Mouse (Mus musculus) kidney, postnatal 0 days (tissue): ENCODE results near the gene Gbp2b. TPM values are rescaled to one million over a fixed set of nuclear protein-coding genes. Genes with fewer than 3 reads are reported as not detected.
A peak's percentile ranks its signal among the peaks of the same experiment; 100 is the strongest.
"Not testable (repeated sequence)": the region's sequence is repeated elsewhere in the genome, so short reads cannot be mapped to it uniquely, and the experiment has no call there.

Experiments
- ATAC-seq: fragments of 200-750 bp; cut with Nextera tagmentation; replicated peaks from 2 replicates; pipeline ENCODE4 v1.8.0; 2017; ENCODE audit warnings: low read depth, moderate number of reproducible peaks, moderate TSS enrichment, moderate library complexity; ENCODE audit not compliant: low FRiP score
- DNase-seq: peaks from one replicate; pipeline ENCODE4 v3.0.0-alpha.2; 2016; ENCODE audit warnings: low spot score
- H3K27ac ChIP-seq: fragments of 300-500 bp; sonication (generic); 2 replicates; pipeline ENCODE4 v1.5.1; 2014; ENCODE audit warnings: mild to moderate bottlenecking
- H3K27me3 ChIP-seq: fragments of 300-500 bp; sonication (generic); 2 replicates; pipeline ENCODE4 v1.6.1; 2014; ENCODE audit warnings: low read length, mixed read lengths; ENCODE audit not compliant: insufficient read depth
- H3K36me3 ChIP-seq: fragments of 300-500 bp; sonication (generic); 2 replicates; pipeline ENCODE4 v1.6.1; 2014; ENCODE audit warnings: low read length, mixed read lengths; ENCODE audit not compliant: insufficient read depth
- H3K4me1 ChIP-seq: fragments of 300-500 bp; sonication (generic); replicated peaks from 2 replicates; pipeline ENCODE4 v1.6.1; 2014; ENCODE audit warnings: antibody characterized with exemption, low read length, mixed read lengths; ENCODE audit not compliant: insufficient read depth
- H3K4me2 ChIP-seq: fragments of 300-500 bp; sonication (generic); 2 replicates; pipeline ENCODE4 v1.6.1; 2014; ENCODE audit warnings: mild to moderate bottlenecking, low read length, moderate library complexity, mixed read lengths
- H3K4me3 ChIP-seq: fragments of 300-500 bp; sonication (generic); replicated peaks from 2 replicates; pipeline ENCODE4 v1.5.1; 2014; ENCODE audit warnings: low read depth, low read length
- H3K9ac ChIP-seq: fragments of 300-500 bp; sonication (generic); 2 replicates; pipeline ENCODE4 v1.6.1; 2014; ENCODE audit warnings: low read depth, low read length
- H3K9me3 ChIP-seq: fragments of 300-500 bp; sonication (generic); replicated peaks from 2 replicates; pipeline ENCODE4 v1.6.1; 2016; ENCODE audit warnings: low read length, inconsistent platforms, mixed read lengths
- CTCF ChIP-seq: IDR thresholded peaks from 2 replicates; pipeline ENCODE4 v1.5.1; 2016; ENCODE audit warnings: antibody characterized with exemption, low read depth, mild to moderate bottlenecking, moderate library complexity
- WGBS: fragments of 180-500 bp; shearing (Covaris S2); extraction: QIAGEN DNeasy Blood & Tissue Kit; methylation state at CpG from one replicate; pipeline ENCODE4 v1.1.7; 2014; 5-methylcytosine and 5-hydroxymethylcytosine counted together
- polyA plus RNA-seq: library from polyadenylated mRNA; unstranded; fragments of >200 nt; fragmentation: Nextera tagmentation; extraction: Ambion mirVana; gene quantifications from 2 replicates; pipeline ENCODE4 v1.2.1, GENCODE M21; 2015

The Gbp2b gene
- polyA plus RNA-seq, 1 experiment from 2014 or later, result 0.04 TPM

GRCm38 (mm10) chr3:142560296-142560948 lies 34.2 kb upstream of the Gbp2b start:
- Histone ChIP-seq H3K9me3 (no peaks in the 10 kb centered on the region), H3K36me3 (no peaks in the 10 kb centered on the region), H3K27me3 (no peaks in the 10 kb centered on the region), H3K9ac (peak overlapping the region; percentile 24; the same call in 1 of the 2 replicates), H3K4me3 (peak overlapping the region; percentile 44), H3K4me2 (peak overlapping the region; percentile 72), H3K27ac (peak overlapping the region; percentile 71), H3K4me1 (no peaks in the 10 kb centered on the region)
- 5% methylated on average over 12 of the region's 12 CpGs for WGBS
- TF ChIP-seq CTCF, result peak; percentile 99
- DNase-seq (peak; percentile 89), ATAC-seq (peak; percentile 82)

GRCm38 (mm10) chr3:142561045-142561646 lies 33.5 kb upstream of the Gbp2b start:
- no peaks in the 10 kb centered on the region for H3K27me3 ChIP-seq
- H3K4me3 ChIP-seq, result peak overlapping the region; percentile 44; the same call in 1 of the 2 replicates
- no peaks in the 10 kb centered on the region for H3K9me3 ChIP-seq
- H3K4me1 ChIP-seq, result no peaks in the 10 kb centered on the region
- H3K36me3 ChIP-seq, result no peaks in the 10 kb centered on the region
- no peak overlapping the region for H3K27ac ChIP-seq
- no peak overlapping the region for H3K9ac ChIP-seq
- no peak for DNase-seq
- 87% methylated on average over 14 of the region's 14 CpGs for WGBS
- no peak for ATAC-seq
- peak overlapping the region; percentile 72 for H3K4me2 ChIP-seq
- TF ChIP-seq CTCF, result no peak

GRCm38 (mm10) chr3:142561666-142562065 lies 33.0 kb upstream of the Gbp2b start:
- no peak overlapping the region for H3K27ac ChIP-seq
- H3K27me3 ChIP-seq, result no peaks in the 10 kb centered on the region
- WGBS, result 80% methylated on average over 7 of the region's 7 CpGs
- H3K9me3 ChIP-seq, result no peaks in the 10 kb centered on the region
- DNase-seq (no peak), ATAC-seq (no peak)
- 0 out of 2 replicates have a peak overlapping the region, but pooled peaks have one; percentile 5 for H3K4me2 ChIP-seq
- H3K4me1 ChIP-seq, result no peaks in the 10 kb centered on the region
- no peak overlapping the region for H3K4me3 ChIP-seq
- H3K9ac ChIP-seq, result no peak overlapping the region
- no peaks in the 10 kb centered on the region for H3K36me3 ChIP-seq
- TF ChIP-seq CTCF, result no peak

- not testable (repeated sequence) for H3K36me3 ChIP-seq, H3K4me2 ChIP-seq, H3K4me3 ChIP-seq, ATAC-seq, H3K27ac ChIP-seq, H3K9me3 ChIP-seq, H3K9ac ChIP-seq, H3K4me1 ChIP-seq, DNase-seq, H3K27me3 ChIP-seq
- 74% methylated on average over 5 of the region's 5 CpGs for WGBS
Observed at GRCm38 (mm10) chr3:142567490-142567889, 27.2 kb upstream of the Gbp2b start.

GRCm38 (mm10) chr3:142570738-142571137 lies 23.9 kb upstream of the Gbp2b start:
- Histone ChIP-seq H3K27ac (no peak overlapping the region), H3K4me2 (no peak overlapping the region), H3K4me1 (no peaks in the 10 kb centered on the region), H3K4me3 (no peak overlapping the region), H3K9ac (no peak overlapping the region), H3K36me3 (peaks cover 2% of the 10 kb centered on the region; the same call in 1 of the 2 replicates), H3K27me3 (no peaks in the 10 kb centered on the region), H3K9me3 (no peaks in the 10 kb centered on the region)
- 93% methylated on average over 4 of the region's 4 CpGs for WGBS
- no peak for TF ChIP-seq CTCF
- no peak for ATAC-seq
- DNase-seq, result no peak

- H3K36me3 ChIP-seq, result no peaks in the 10 kb centered on the region
- no peak for TF ChIP-seq CTCF
- no peaks in the 10 kb centered on the region for H3K27me3 ChIP-seq
- no peaks in the 10 kb centered on the region for H3K9me3 ChIP-seq
- no peak overlapping the region for H3K4me3 ChIP-seq
- ATAC-seq, result no peak
- no peak for DNase-seq
- no peak overlapping the region for H3K9ac ChIP-seq
- H3K27ac ChIP-seq, result no peak overlapping the region
- no peaks in the 10 kb centered on the region for H3K4me1 ChIP-seq
- no peak overlapping the region for H3K4me2 ChIP-seq
- WGBS, result 84% methylated on average over 3 of the region's 3 CpGs
Observed at GRCm38 (mm10) chr3:142577108-142577507, 17.5 kb upstream of the Gbp2b start.

- H3K4me1 ChIP-seq, result no peaks in the 10 kb centered on the region
- no peak overlapping the region for H3K9ac ChIP-seq
- no peak for TF ChIP-seq CTCF
- H3K4me3 ChIP-seq, result no peak overlapping the region
- no peak overlapping the region for H3K27ac ChIP-seq
- 83% methylated on average over 4 of the region's 4 CpGs for WGBS
- no peaks in the 10 kb centered on the region for H3K36me3 ChIP-seq
- DNase-seq (no peak), ATAC-seq (no peak)
- no peak overlapping the region for H3K4me2 ChIP-seq
- H3K27me3 ChIP-seq, result no peaks in the 10 kb centered on the region
- H3K9me3 ChIP-seq, result no peaks in the 10 kb centered on the region
Observed at GRCm38 (mm10) chr3:142578342-142578741, 16.3 kb upstream of the Gbp2b start.
